Mouse (Mus musculus): ENCODE results near the gene Ppfia3. TPM values are rescaled to one million over a fixed set of nuclear protein-coding genes. Genes with fewer than 3 reads are reported as not detected.

Ppfia3 gene
- polyA plus RNA-seq, 1 experiment from 2014 or later: 4.8 TPM

DNA sequence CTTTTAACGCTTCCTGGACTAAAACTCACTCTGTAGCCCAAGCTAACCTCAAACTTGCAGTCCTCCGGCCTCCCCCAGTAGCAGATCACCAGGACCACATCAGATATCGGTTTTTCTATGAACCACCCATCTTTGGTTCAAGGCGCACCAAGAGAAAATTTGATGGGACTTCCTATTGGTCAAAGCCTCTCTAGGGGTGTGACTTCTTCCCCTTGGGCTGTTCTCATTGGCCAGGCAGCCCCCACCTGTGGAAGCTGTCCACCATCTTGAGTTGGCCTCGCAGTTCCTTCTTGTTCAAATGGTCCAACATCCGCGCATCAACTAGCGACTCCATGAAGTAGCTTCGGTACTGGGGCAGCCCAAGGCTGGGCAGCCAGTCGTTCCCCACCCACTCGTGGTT is 24.7 kb downstream of the Ppfia3 start:
- Histone ChIP-seq H3K27ac (replicated peaks; ENCODE audit: low read depth, low read length) (no peak overlapping the region), H3K27me3 (replicated peaks; ENCODE audit: control insufficient read depth, insufficient read depth, low read length) (no peaks in the 10 kb centered on the region), H3K9ac (ENCODE audit: low read depth, low read length) (no peak overlapping the region), H3K4me2 (ENCODE audit: low read depth, low read length) (no peak overlapping the region), H3K9me3 (ENCODE audit: control insufficient read depth, low read length) (no peaks in the 10 kb centered on the region), H3K4me1 (ENCODE audit: control insufficient read depth, insufficient read depth, low read length) (peaks cover 30% of the 10 kb centered on the region), H3K36me3 (ENCODE audit: control insufficient read depth, insufficient read depth, low read length) (no peaks in the 10 kb centered on the region), H3K4me3 (ENCODE audit: low read depth, low read length) (no peak overlapping the region)
- 90% methylated on average over 11 of the region's 11 CpGs for WGBS
- no peak for DNase-seq (ENCODE audit: low spot score)
- ATAC-seq (ENCODE audit: low read depth): no peak

DNA sequence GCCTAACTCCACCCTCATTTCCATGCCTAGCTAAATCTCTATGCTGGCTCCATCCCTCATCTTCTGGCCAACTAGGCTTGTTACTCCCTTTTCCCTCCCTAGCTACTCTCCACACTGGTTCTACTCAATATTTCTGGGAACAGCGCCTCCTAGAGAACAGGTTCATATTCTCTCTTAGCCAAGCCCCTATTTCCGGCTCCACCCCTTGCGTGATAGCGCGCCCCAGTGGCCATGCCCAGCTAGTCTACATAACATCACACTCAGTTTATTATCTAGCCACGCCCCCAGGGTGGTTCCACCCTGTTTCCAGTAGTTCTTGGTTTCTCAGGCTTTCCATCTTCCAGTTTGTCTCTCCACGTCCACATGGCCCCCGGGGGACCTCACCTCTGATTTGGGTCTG is 25.5 kb downstream of the Ppfia3 start:
- peak; percentile 17 for ATAC-seq (ENCODE audit: low read depth)
- Histone ChIP-seq H3K27ac (replicated peaks; ENCODE audit: low read depth, low read length) (peak overlapping the region; percentile 63; the same call in 1 of the 2 replicates), H3K9ac (ENCODE audit: low read depth, low read length) (no peak overlapping the region), H3K4me1 (ENCODE audit: control insufficient read depth, insufficient read depth, low read length) (peaks cover 30% of the 10 kb centered on the region), H3K4me2 (ENCODE audit: low read depth, low read length) (peak overlapping the region; percentile 87), H3K4me3 (ENCODE audit: low read depth, low read length) (peak overlapping the region; percentile 53; the same call in 1 of the 2 replicates), H3K27me3 (replicated peaks; ENCODE audit: control insufficient read depth, insufficient read depth, low read length) (no peaks in the 10 kb centered on the region), H3K9me3 (ENCODE audit: control insufficient read depth, low read length) (no peaks in the 10 kb centered on the region), H3K36me3 (ENCODE audit: control insufficient read depth, insufficient read depth, low read length) (no peaks in the 10 kb centered on the region)
- DNase-seq (ENCODE audit: low spot score): peak; percentile 88
- 3% methylated on average over 8 of the region's 8 CpGs for WGBS

DNA sequence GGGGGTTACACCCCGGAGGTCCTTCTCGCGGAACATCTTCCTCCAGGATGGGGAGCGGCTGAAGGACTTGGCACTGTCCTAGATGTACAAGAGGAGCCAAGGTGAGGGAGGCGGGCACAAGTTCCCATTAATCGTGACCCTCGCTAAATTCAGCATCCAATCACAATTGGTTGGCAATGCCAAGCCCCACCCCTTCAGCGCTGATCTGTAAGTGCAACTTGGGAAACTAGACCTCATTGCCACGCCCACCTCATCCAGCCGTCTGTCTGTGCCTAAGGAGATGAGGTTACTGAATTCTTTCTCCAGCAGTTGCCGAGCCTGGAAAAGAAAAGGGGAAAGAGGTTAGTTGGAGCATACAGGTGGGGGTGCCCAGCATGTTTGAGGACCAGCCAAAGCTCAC is 26.1 kb downstream of the Ppfia3 start:
- peaks cover 30% of the 10 kb centered on the region for H3K4me1 ChIP-seq (ENCODE audit: control insufficient read depth, insufficient read depth, low read length)
- under 1% methylated on average over 11 of the region's 11 CpGs for WGBS
- H3K9ac ChIP-seq (ENCODE audit: low read depth, low read length): no peak overlapping the region; the same call in 1 of the 2 replicates
- DNase-seq (ENCODE audit: low spot score) (peak; percentile 92), ATAC-seq (ENCODE audit: low read depth) (peak; percentile 24; the same call in 1 of the 2 replicates)
- H3K27ac ChIP-seq (replicated peaks; ENCODE audit: low read depth, low read length): peak overlapping the region; percentile 63
- H3K9me3 ChIP-seq (ENCODE audit: control insufficient read depth, low read length): no peaks in the 10 kb centered on the region
- no peaks in the 10 kb centered on the region for H3K27me3 ChIP-seq (replicated peaks; ENCODE audit: control insufficient read depth, insufficient read depth, low read length)
- no peaks in the 10 kb centered on the region for H3K36me3 ChIP-seq (ENCODE audit: control insufficient read depth, insufficient read depth, low read length)
- H3K4me2 ChIP-seq (ENCODE audit: low read depth, low read length): peak overlapping the region; percentile 87
- H3K4me3 ChIP-seq (ENCODE audit: low read depth, low read length): peak overlapping the region; percentile 53

DNA sequence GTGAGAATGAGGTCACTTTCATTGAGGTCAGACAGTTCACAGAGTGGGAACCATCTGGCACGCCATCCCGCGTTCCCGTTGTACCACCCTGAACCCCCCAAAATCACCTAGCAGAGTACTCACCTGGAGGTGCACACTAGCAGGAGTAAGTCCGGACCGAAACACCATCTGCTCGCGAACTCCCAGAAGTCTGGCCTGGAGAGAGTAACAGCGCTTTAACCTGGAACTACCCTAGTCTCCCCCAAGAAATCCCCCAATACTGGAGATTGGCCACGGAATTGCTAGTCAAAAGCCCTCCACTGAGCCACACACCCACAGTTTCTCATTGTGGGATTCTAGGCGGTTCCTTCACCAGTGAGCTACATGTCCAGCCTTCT is 26.8 kb downstream of the Ppfia3 start:
- Histone ChIP-seq H3K9me3 (ENCODE audit: control insufficient read depth, low read length) (no peaks in the 10 kb centered on the region), H3K27me3 (replicated peaks; ENCODE audit: control insufficient read depth, insufficient read depth, low read length) (no peaks in the 10 kb centered on the region), H3K4me2 (ENCODE audit: low read depth, low read length) (peak overlapping the region; percentile 87), H3K4me1 (ENCODE audit: control insufficient read depth, insufficient read depth, low read length) (peaks cover 32% of the 10 kb centered on the region), H3K4me3 (ENCODE audit: low read depth, low read length) (peak overlapping the region; percentile 53), H3K27ac (replicated peaks; ENCODE audit: low read depth, low read length) (no peak overlapping the region), H3K9ac (ENCODE audit: low read depth, low read length) (peak overlapping the region; percentile 67), H3K36me3 (ENCODE audit: control insufficient read depth, insufficient read depth, low read length) (no peaks in the 10 kb centered on the region)
- WGBS: 1% methylated on average over 11 of the region's 11 CpGs
- ATAC-seq (ENCODE audit: low read depth) (no peak), DNase-seq (ENCODE audit: low spot score) (no peak)

DNA sequence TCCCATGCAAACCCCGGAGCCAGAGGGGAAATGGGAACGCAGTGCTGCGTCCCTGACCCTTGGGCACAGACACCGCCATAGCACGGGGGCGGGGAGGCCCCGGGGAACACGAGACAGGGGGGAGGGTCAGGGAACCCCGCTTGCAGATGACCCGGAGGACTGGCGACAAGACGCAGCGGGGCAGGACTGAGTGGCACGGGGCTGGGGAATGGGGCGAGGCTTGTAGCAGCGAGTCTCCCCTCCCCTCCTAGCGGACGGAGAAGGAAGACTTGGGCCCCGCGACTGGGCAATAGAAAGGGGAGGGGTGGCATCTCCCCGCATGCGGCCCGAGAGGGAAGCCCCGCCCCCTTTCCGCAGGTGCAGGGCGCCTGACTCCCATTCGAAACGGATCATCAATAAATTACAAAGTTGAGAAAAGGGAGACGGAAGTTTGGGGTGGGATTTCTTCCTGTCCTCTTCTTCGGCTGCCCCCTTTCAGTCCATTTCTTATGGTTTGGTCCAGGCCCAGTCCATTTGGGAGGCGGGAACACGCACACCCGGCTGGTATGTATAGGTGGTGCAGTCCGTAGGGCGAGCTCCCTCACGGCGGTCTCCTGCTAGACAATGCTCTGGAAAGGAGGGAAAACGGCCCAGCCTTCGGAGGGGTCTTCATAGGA is 27.3 kb downstream of the Ppfia3 start:
- peak; percentile 81 for ATAC-seq (ENCODE audit: low read depth)
- Histone ChIP-seq H3K4me1 (ENCODE audit: control insufficient read depth, insufficient read depth, low read length) (peaks cover 37% of the 10 kb centered on the region), H3K4me2 (ENCODE audit: low read depth, low read length) (peak overlapping the region; percentile 87), H3K27me3 (replicated peaks; ENCODE audit: control insufficient read depth, insufficient read depth, low read length) (no peaks in the 10 kb centered on the region), H3K9ac (ENCODE audit: low read depth, low read length) (peak overlapping the region; percentile 67), H3K36me3 (ENCODE audit: control insufficient read depth, insufficient read depth, low read length) (no peaks in the 10 kb centered on the region), H3K27ac (replicated peaks; ENCODE audit: low read depth, low read length) (no peak overlapping the region; the same call in 1 of the 2 replicates), H3K9me3 (ENCODE audit: control insufficient read depth, low read length) (no peaks in the 10 kb centered on the region), H3K4me3 (ENCODE audit: low read depth, low read length) (peak overlapping the region; percentile 53)
- 0% methylated on average over 29 of the region's 39 CpGs for WGBS
- peak; percentile 89 for DNase-seq (ENCODE audit: low spot score)

DNA sequence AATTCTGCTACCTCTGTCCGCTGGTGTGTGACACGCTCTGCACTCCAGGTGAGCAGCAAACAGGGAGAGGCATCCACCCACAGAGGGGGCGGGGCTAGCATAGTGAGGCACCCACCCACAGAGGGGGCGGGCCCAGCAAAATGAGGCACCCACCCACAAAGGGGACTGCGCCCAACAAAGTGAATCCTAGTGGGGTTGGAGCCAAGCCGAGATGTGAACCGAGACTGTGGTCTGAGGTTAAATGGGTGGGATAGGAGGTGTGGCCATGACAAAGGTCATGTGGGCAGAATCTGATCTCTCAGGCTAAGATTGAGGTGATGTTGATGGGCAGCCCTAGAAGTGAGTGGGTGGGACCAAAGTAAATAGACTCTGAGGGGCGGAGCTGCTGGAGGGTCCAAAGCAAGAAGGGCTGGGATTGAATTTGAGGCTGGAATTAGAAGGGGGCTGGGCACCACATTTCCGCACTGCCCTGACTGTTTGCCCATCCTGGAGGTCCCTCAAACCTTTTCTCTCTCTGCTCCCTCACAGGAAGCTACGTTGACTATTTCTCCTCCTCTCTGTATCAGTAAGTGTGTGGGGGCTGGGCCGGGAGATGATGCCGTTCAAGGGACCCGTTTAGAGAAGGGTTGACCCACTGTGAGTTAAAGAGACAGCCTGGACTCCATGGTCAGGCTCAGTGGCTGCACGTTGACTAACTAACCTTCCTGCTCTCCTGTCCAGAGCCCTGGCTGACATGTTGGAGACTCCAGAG is 28.5 kb downstream of the Ppfia3 start:
- no peaks in the 10 kb centered on the region for H3K36me3 ChIP-seq (ENCODE audit: control insufficient read depth, insufficient read depth, low read length)
- 0 out of 2 replicates have a peak overlapping the region, but pooled peaks have one; percentile 5 for H3K9ac ChIP-seq (ENCODE audit: low read depth, low read length)
- H3K9me3 ChIP-seq (ENCODE audit: control insufficient read depth, low read length): no peaks in the 10 kb centered on the region
- 2% methylated on average over 13 of the region's 14 CpGs for WGBS
- H3K4me1 ChIP-seq (ENCODE audit: control insufficient read depth, insufficient read depth, low read length): peaks cover 44% of the 10 kb centered on the region
- H3K4me2 ChIP-seq (ENCODE audit: low read depth, low read length): peak overlapping the region; percentile 87
- no peaks in the 10 kb centered on the region for H3K27me3 ChIP-seq (replicated peaks; ENCODE audit: control insufficient read depth, insufficient read depth, low read length)
- peak; percentile 84 for DNase-seq (ENCODE audit: low spot score)
- H3K27ac ChIP-seq (replicated peaks; ENCODE audit: low read depth, low read length): no peak overlapping the region
- ATAC-seq (ENCODE audit: low read depth): peak; percentile 19; the same call in 1 of the 2 replicates
- H3K4me3 ChIP-seq (ENCODE audit: low read depth, low read length): peak overlapping the region; percentile 53

DNA sequence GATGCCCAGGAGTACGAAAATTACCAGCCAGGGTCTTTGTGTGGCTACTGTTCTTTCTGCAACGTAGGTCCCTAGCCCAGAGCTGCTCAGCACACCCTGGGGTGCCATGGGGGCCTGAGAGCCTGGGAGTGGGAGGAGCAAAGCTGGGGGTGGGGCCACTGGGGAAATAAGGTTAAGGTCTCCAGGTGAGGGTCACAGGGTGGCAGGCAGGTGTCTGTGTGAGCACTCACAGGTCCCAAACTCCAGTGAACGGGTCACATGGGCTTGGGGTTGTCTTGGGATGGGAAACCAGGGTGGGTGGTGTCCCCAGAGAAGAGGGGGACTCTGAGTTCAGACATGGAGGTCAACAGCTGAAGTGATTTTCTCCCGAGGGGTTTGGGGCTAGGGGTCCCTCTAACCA is 29.4 kb downstream of the Ppfia3 start:
- ATAC-seq (ENCODE audit: low read depth): no peak
- no peak overlapping the region; the same call in 1 of the 2 replicates for H3K4me3 ChIP-seq (ENCODE audit: low read depth, low read length)
- no peak overlapping the region for H3K27ac ChIP-seq (replicated peaks; ENCODE audit: low read depth, low read length)
- H3K4me2 ChIP-seq (ENCODE audit: low read depth, low read length): peak overlapping the region; percentile 87; the same call in 1 of the 2 replicates
- peaks cover 48% of the 10 kb centered on the region for H3K4me1 ChIP-seq (ENCODE audit: control insufficient read depth, insufficient read depth, low read length)
- H3K9me3 ChIP-seq (ENCODE audit: control insufficient read depth, low read length): no peaks in the 10 kb centered on the region
- 17% methylated on average over 4 of the region's 4 CpGs for WGBS
- H3K36me3 ChIP-seq (ENCODE audit: control insufficient read depth, insufficient read depth, low read length): no peaks in the 10 kb centered on the region
- no peak overlapping the region for H3K9ac ChIP-seq (ENCODE audit: low read depth, low read length)
- no peaks in the 10 kb centered on the region for H3K27me3 ChIP-seq (replicated peaks; ENCODE audit: control insufficient read depth, insufficient read depth, low read length)
- no peak for DNase-seq (ENCODE audit: low spot score)

DNA sequence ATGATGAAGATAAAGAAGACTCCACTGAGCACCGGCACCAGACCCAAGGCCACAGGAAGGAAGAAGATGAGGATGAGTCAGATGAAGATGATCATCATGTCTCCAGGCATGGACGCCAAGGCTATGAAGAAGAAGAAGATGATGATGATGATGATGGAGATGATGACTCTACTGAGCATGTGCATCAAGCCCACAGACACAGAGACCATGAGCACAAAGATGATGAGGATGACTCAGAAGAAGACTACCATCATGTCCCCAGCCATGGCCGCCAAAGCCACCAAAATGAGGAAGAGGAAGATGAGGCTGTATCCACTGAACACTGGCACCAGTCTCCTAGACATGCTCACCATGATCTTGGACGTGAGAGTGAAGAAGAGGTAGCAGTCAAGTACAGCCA is 30.5 kb downstream of the Ppfia3 start:
- DNase-seq (ENCODE audit: low spot score) (no peak), ATAC-seq (ENCODE audit: low read depth) (no peak)
- 96% methylated on average over 4 of the region's 4 CpGs for WGBS
- no peaks in the 10 kb centered on the region for H3K36me3 ChIP-seq (ENCODE audit: control insufficient read depth, insufficient read depth, low read length)
- H3K4me3 ChIP-seq (ENCODE audit: low read depth, low read length): no peak overlapping the region
- H3K27me3 ChIP-seq (replicated peaks; ENCODE audit: control insufficient read depth, insufficient read depth, low read length): no peaks in the 10 kb centered on the region
- no peak overlapping the region for H3K4me2 ChIP-seq (ENCODE audit: low read depth, low read length)
- peaks cover 47% of the 10 kb centered on the region for H3K4me1 ChIP-seq (ENCODE audit: control insufficient read depth, insufficient read depth, low read length)
- H3K9ac ChIP-seq (ENCODE audit: low read depth, low read length): no peak overlapping the region
- no peak overlapping the region for H3K27ac ChIP-seq (replicated peaks; ENCODE audit: low read depth, low read length)
- H3K9me3 ChIP-seq (ENCODE audit: control insufficient read depth, low read length): no peaks in the 10 kb centered on the region

Data from embryonic facial prominence, embryonic 14.5 days (tissue).